Mouse (Mus musculus): ENCODE results near the gene Crispld2.

Gene Crispld2

DNA sequence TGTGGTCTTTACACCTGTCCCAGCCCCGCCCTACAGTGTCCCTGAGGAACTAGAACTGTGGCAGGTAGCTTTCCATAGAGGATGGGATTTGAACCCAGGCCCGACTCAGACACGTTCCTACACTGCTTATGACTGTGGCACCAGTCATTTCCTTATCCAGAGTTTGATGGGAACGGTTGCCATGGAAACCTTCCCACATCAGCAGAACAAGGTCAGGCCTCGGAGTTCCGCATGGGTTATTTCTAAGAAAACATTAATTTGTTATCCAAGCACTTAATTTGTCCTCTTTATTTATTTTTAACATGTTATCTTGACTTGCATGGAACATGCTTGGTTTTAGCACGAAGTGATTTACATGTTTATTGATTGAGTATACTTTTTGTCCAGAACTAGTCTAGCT lies 9.5 kb downstream of the Crispld2 start:
- DNase-seq, result no peak

DNA sequence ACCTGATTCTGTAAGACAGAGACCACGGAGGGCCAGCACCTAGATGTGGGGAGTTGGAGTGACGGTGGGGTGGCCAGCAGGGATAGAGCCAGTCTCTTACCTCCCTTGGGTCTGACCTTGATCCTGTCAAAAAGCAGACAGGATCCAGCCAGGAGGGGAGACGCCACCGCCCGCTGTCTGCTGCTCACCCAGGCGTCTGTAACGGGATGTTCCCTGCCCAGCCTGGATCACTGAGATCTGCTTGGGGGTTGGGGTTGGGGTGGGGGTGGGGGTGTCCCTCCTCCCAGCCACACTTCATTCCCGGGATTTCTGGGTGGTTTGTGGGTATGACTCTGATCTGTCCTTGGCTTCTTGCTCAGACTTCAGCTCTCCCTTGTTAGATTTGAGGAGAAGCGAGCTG lies 10.1 kb downstream of the Crispld2 start:
- no peak for DNase-seq

DNA sequence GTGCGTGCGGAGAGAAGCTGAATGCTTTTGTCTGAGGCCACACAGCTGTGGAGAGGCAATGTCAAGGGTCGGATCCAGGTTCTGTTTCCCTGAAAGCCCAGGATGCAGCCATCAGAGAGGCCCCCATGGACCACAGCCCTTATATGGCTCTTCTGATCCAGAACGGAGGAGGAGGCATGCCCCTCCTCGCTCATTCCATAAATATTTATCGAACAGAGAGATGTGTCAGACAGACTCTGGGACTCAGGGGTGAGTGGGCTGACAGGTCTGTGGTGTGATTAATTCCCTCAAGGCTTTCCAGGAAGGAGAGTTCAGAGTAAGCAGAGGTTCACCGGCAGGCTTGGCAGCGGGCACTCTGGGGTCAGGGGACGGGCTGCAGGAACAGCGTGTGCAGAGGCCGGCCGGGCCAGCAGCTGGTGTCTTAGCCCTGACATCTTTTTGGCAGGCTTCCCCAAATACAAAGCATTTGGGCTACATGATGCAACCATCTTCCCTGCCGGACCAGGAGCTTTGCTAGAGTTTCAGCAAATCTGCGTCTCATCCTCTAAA lies 12.0 kb downstream of the Crispld2 start:
- DNase-seq, result no peak

DNA sequence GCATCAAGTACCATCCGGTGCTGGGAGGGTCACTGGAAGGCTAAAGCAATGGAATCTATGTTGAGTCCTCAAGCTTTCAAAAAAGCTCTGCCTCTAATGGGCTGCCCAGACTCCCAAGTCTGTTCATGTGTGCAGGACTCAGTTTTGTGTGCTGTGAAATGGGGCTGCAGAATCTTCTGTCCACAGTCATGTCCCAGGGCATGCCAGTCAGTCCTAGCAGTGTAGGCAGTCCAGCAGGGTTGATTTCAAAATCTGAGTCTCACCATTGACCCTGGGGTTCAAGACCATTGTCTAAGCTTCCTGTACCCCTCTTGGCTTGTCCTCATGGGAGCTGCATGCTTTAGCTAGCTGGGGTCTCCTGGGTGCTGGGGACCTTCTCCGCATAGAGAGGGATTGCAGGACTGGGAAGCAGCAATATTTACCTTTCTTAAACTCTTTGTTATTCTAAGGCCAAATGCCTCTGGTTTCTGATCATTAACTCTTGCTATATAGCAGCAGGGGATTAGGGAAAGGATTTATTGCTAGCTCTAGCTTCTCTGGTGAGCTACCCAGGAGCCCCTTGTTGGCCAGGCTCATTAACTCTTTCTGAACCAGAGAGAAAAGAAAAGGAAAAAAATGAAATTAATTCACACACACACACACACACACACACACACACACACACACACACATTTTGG lies 12.6 kb downstream of the Crispld2 start:
- no peak for DNase-seq

DNA sequence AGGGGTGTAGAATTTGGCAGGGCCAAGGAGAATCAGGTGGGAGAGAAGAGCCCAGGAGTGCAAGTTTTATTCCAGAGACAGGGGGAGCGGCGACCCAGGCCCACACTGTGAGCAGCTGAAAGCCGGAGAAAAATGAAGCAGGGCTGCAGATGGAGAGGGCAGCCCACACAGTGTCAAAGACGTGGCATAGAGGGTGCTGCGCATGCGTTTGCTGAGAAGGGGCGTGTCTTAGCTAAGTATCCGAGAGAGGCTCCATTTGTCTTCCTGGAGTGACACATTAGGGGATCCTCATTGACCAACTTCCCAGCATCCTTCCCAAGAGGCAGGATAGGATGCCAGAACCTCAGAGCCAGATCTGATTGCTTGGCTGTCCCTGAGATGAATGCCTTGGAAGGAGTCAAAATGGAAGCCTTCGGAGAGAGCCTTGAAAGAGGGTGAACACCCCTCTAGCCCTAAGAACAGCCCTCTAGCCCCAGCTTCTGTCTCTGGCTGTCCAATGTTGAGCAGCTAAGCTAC lies 14.5 kb downstream of the Crispld2 start:
- DNase-seq, result no peak

DNA sequence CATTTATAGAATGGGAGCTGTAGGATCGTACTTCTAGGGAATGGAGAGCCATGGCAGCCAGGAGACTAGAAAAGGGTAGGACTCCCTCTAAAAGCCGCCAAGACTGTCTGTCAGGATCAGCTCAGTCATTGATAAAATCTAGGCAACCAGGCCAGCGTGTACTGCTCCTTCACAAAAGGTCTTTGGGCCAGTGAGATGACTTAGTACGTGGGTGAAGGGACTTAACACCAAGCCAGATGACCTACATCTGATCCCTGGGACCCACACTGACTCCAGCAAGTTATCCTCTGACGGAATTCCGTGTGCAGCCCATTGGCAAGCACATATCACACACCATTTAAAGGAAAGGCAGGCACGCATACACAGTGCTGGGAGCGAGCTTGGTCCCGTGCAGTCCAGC lies 14.9 kb downstream of the Crispld2 start:
- no peak for DNase-seq

DNA sequence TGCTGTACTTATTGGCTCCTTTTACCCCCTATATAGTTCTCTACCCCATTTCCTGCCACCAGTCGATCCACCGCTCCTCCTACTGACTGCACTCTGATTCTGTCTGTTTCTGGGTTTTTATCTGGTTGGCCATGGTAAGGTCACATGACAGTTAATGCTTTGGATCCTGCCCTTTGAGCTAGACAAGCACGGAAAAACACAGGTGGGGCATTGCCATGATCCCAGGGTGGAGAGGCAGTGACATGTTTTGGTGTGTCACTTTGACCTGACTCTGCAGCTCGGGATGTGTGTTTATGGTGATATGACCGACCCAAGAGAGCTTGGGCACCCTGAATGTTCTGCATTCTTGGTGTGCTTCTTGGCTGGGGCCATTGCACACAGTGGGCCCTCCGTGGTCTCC lies 17.0 kb downstream of the Crispld2 start:
- DNase-seq, result no peak

DNA sequence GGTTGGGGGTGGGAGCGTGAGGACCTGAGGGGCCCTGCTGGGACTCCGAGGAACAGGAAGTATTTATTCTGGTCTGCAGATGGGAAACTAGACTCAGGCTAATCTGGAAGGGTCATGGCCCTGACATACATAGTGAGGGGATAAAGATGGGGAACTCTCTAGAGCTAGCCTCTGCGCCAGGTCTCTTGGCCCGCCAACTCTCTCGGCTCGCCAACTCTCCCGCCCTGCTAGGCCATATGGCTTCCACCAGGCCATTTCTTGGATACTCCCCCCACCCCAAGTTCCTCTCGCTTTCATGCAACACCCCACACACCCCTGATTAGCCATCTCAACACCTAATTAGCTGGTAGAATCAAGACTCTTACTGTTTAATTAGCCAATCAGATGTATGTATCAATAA lies 20.3 kb downstream of the Crispld2 start:
- no peak for DNase-seq

DNA sequence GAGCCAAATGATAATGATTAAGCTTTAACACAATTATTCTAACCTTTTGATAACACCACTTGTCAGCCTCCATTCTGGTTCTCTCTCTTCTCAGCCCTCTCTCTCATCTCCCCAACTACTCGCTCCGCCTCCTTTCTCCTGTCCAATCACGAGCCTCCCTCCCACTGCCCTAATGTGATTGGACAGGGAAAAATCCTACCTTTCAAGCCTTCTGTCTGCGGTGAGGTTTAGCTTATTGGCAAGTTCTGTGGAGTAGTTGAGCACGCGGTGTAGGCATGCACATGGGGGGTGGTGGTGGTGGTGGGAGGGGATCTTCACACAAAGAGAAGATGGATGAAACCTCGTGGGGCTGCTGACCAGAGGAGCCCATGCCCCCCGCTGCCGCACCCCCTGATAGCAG lies 20.7 kb downstream of the Crispld2 start:
- no peak for DNase-seq

DNA sequence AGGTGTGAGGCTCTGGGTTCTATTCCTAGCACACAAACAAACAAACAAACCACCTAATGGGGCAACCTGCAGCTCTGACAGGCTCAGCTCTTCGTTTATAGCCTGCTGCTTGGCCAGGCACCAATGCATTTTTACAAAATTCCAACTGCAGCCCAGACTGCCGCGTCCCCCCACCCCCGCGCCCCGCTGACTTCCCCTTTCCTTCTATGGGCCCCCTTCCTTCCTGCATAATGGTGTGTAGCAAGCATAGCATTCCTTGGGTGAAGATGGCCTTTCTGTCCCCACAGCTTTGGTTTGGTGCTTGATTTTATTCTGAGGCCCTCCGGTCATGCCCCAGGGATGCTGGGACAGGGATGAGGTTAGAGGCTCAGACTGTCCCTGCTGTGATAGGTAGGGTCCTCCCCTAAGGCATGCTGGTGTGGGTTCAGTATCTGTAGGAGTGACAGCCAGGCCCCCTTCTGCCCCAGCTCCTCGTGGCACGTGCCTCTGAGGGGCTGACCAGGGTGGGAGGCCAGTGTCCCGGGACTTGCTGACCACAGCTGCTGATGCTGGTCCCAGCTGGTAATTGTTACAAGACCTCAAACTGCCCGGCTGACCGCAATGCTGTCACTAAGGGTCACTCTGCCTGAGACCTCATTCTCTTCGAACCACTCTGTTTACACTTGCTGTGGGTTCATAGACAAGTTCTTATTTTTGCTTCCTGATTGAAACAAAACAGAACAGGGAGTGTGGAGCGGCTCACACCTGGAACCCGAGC lies 22.2 kb downstream of the Crispld2 start:
- DNase-seq, result no peak

DNA sequence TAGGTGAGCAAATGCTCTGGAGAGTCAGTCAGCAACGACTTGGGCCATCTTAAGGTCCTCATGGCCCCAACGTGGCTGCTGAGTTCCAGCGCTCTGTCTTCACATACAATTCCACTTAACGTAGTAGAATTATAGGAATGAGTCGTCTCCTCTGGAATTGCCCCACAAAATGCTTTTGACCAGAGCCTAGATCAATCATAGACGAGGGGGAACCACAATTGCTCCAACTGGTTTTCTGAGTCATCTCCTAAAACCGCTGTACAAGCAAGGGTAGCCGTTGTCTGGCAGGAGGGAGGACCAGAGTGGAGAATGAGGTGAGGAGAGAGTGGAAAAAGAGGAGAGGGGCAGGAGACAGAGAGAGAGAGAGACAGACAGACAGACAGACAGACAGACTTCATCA lies 23.7 kb downstream of the Crispld2 start:
- no peak for DNase-seq

DNA sequence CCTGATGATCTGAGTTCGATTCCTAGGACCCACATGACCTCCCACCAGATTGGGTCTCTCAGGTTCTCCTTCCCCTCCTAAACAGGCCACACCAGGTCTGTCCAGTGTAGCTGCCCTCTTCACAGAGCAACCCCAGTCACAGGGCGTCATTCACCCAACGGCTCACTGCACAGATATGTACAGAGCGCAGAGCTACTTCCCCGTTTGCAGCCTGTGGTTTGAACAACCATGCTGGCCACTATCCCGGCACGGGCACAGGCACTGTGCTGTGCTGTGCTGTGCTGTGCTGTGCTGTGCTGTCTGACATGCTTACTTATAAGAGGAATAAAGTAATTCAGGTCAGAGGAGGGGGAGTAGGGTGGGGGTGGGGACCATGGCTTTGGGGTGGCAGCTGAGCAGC lies 24.2 kb downstream of the Crispld2 start:
- DNase-seq, result no peak

DNA sequence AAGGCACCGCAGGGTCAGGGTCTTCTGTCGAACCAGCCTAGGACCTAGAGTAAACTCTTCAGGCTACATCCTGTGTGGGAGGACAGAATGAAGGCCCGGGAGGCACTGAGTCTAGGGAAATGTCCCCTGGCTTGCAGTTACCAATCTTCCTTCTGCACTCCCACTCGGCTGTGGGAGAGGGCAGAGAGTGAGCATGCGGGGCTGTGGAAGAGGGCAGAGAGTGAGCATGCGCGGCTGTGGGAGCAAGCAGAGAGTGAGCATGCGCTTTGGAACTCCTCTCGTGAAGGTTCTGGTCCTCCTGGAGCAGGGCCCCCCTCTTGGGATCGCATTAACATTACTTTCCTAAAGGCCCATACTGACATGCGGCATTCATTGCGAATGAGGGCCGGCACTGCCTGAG lies 25.1 kb downstream of the Crispld2 start:
- no peak for DNase-seq

DNA sequence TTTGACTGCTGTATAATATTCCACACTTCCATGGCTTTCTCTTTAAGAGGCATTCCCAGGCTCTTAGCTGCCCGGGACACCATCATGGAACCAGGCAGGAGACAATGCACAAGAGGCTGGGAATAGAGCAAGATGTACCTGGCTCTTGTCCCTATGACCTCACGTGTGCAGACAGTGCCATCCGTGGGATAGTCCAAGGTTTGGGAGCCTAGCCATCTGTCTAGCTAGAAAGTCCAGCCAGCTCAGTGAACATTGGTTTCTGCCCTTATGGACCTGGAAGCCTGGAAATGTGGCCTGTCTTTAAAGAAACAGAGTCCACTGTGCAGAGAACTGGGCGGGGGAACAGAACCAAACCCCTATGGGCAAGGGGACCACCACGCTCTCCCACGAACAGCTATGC lies 25.5 kb downstream of the Crispld2 start:
- DNase-seq, result no peak

DNA sequence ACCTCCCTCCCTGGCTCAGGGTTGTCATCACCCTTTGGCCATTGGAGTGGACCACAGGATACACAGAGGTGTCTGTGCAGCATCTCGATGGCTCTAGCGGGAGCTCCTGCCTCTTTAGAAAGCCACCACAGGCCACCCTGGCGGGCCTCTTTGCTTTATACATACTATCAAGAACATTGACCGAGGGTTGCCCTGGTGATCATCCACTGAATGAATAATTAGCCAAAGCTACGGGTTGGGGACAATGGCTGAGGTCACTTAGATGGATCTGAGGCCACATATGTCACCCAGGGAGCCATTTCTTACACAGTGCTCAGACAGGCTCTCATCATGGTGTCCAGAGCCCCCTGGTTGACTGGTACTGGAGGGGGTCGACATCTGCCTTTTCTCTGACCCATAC lies 26.1 kb downstream of the Crispld2 start:
- DNase-seq, result no peak

DNA sequence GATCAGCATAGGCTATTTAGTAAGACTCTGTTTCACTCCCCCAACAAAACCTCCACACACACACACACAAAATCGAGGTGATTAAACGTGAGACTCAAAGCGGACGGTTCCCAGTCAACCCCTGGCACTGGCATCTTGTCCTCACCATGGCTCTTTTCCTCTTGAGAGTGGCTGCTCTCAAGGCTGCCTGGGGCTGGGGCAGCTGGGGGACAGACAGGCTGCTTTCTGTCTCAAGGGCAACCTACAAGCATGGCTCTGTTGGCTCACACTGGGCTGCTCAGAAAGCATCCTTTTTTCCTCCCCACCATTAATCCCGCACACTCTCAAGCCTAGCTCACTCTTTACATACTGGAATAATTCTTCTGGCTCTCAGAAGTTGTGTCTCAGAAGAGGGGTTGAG lies 27.1 kb downstream of the Crispld2 start:
- no peak for DNase-seq

DNA sequence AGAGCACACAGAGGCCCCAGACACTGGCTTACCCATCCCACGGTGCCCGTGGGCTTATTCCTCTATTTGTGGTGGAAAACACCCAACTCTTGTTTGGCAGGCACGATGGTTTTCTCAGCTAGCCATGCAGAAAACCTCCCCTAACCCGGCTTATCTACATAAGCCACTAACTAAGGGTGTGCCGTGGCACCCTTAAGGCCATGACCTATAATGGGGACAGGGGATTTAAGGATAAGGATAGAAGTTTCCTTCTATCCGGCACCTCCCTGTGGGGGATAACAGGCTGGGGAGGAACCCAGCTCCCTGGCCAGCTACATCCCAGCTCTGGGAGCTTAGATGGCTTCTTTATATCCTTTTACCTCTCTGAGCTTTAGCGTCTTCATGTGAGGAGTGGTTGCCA lies 28.1 kb downstream of the Crispld2 start:
- DNase-seq, result no peak

DNA sequence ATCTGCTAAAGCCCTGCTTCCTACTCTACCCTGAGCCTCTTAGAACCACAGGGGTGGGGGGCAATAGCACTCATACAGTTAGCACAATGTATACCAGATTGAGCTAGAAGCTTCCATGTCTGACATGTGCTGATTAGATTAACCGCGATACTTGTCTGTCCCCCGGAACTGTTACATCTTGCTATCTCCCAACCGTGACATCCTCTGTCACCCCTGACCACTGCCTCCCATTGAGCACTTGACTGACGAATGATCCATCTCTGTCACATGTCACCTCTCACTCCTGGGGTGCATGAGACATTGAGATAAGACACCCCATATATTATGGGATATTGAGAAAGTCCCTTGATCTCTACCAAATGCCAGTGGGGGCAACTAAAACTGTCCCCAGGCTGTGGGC lies 34.0 kb downstream of the Crispld2 start:
- no peak for DNase-seq

DNA sequence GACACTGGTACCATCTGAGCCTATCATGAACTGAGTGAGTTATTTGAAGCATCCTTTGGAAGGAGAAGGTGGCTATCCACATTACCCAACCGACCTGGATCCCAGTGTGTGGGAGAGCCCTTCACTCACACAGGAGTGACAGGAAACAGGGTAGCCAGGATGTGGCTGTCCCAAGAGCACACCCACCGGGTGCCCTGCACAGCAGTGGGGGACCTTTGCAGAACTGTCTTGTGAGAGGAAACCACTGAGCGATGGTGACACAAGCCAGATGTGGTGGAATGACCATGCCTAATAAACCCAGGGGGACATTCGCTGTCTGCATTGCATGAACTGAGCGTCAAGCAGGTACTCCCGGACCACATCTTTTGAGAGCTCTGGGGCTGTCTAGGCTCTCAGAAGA lies 34.8 kb downstream of the Crispld2 start:
- no peak for DNase-seq

DNA sequence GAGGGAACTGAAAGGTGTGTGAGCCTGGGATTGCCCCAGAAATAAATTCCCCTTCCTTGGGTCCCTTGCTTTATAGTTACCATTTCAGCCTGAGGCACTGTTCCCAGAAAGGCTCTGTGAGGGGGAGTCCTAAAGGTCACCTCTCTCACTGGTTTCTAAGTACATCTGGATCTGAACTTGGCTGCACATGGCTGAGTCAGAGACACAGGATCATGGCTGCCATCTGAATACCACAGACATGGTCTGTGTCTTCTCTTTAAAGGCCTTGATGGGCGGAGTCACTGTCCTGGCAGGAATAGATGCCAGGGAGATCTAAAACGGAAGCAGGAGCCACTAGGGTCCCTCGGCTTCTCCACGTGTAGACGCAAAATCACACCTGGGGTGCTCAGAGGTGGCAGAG lies 38.2 kb downstream of the Crispld2 start:
- DNase-seq, result no peak

DNA sequence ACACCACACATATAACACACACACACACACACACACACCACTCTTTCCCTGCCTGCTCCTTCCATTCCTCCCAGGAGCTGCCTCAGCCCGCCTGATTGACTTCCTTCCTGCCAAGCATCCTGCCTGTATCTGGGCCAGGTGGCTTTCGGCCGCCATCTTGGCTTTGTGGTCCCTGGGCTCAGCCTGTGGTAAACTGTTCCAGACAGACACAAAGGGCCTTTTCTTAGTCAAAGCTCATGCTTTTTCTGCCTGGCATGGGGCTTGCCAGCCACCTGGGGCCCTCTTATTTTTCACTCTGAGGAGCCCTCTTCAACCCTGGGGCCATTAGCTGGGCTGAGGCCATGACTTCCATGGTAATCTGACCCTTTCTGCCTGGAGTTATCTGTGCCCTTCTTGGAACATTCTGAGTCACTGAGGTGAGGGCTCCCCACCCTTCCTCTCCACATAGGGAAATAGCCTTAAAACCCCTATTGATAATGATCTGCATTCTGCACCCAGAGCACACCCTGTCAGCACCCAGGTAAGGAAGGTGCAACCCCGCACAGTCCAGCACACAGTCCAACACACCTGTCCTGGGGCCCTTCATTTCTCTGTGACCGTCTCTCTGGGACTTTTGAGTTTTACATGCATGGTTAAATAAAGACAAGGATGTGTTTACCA lies 40.4 kb downstream of the Crispld2 start:
- DNase-seq, result no peak

DNA sequence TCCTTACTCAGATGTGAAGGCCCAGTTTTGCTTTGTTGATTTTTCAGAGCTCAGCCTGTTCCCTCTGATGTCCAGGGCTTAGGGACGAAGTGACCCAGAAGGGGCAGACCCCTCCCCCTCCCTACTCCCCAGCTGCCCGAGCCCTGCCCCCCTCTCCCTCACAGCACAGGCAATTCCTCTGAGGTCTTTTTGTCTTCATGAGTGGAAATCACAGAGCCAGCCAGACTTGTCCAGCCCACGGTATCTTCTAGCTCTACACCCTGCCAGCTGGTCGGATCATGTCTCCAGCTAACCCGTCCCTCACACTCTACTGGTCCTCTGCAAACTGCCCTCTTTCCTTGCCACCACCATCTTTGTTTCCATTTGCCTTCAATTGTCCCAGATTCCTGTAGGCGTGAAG lies 42.2 kb downstream of the Crispld2 start:
- DNase-seq, result no peak

DNA sequence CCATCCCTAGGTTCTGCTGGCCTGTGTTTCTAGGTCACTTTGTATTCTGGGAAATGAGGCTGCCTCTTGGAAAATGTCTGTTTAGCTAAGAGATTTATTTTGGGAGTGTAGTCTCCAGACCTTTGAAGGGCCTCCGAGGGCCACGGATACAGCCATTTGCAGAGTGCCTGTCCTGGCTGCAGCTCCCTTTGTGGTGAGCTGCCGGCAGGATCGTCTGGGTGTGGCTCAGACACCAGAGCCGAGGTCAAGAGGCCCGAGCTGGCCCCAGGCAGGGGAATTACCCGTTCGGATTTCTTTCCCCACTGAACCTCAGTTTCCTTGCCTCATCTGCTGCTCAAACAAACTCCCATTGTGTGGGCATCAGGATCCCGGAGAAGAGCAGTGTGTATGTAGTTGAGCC lies 43.9 kb downstream of the Crispld2 start:
- DNase-seq, result no peak

DNA sequence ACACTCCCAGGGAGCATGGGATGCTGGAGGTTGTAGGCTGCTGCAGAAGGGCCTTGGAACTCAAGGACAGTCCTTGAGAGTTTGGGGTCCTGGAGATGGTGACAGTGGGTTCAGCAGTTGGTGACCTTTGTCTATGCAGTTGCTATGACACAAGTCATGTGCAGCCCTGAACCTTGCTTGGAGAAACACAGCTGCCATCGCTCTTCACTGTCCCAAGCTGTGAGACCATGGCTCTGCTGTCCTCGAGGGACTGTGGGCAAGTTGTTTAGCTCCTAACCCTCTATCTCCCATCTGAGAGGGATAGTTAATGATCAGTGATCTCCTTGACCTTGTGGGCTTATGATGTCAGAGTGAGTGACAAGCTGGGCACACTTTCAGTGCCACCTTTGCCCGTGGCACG lies 44.3 kb downstream of the Crispld2 start:
- DNase-seq, result no peak

All from cerebellum, adult 8-10 months (tissue).